Mouse (Mus musculus): Measurements from ENCODE around the gene Dll4. TPM values are rescaled to one million over a fixed set of nuclear protein-coding genes. Genes with fewer than 3 reads are reported as not detected.

Gene Dll4
- total RNA-seq, 4 experiments from 2014 or later = 12.1 to 18.7 (median 18.6) TPM

DNA sequence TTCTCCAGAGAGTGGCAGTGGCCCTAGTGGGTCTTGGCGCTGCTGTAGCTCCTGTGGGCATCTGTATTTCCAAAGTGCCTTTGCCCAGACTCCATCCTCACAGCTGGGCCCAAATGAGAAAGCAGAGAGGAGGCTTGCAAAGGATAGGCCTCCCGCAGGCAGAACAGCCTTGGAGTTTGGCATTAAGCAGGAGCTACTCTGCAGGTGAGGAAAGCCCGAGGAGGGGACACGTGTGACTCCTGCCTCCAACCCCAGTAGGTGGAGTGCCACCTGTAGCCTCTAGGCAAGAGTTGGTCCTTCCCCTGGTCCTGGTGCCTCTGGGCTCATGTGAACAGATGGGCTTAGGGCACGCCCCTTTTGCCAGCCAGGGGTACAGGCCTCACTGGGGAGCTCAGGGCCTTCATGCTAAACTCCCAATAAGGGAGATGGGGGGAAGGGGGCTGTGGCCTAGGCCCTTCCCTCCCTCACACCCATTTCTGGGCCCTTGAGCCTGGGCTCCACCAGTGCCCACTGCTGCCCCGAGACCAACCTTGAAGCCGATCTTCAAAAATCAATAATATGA is 9.5 kb downstream of the Dll4 start:
- no peak for DNase-seq (ENCODE audit: low spot score)

GRCm38 (mm10) chr2:119335535-119335934 is 10.0 kb downstream of the Dll4 start:
- DNase-seq (ENCODE audit: low spot score) = no peak

GRCm38 (mm10) chr2:119336002-119336401 is 10.4 kb downstream of the Dll4 start:
- no peak for DNase-seq (ENCODE audit: low spot score)

- DNase-seq (ENCODE audit: low spot score) = peak; percentile 64
These were observed 10.9 kb downstream of the Dll4 start for GRCm38 (mm10) chr2:119336470-119336869.

DNA sequence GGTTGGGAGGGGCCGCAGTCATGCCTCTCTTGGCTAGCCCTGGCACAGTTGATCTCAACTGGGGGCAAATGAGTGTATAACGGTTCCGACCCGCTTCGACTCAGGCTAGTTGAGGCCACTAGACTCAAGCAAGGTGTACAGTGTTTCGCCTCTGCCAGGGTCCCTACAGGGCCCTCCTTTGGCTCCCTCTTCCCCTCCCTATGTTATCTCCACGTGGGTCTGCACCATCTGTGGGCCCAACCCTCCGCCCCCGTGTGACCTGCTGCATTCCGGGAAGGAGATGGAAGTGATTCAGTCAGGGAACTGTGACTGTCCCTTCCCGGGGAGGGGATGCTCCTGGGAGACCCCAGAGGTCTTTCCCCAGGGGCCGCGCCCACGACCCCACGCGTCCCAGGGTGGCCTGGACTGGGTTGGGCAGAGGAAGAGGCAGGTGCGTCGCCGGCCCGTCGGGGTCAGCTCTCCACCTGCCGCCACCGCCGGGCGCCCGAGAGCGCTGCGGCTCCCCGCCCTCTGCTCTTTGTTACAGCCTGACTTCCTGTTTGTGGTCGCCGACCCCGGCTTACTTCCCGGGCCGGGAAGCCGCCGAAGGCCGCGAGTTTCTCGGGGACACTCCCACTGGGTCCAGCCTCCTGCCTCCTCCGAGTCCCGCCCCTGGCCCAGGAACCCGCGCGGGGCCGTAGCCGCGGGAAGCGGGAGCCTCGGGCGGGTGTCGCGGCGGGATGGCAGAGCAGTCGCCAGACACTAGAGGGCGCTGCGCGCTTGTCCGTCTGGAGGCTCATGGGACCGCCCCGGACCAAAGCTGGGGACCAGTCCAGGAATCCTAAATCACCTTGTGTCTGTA is 12.1 kb downstream of the Dll4 start:
- peak; percentile 94 for DNase-seq (ENCODE audit: low spot score)

- DNase-seq (ENCODE audit: low spot score) = no peak
These were observed 19.1 kb downstream of the Dll4 start for GRCm38 (mm10) chr2:119344537-119345138.

DNA sequence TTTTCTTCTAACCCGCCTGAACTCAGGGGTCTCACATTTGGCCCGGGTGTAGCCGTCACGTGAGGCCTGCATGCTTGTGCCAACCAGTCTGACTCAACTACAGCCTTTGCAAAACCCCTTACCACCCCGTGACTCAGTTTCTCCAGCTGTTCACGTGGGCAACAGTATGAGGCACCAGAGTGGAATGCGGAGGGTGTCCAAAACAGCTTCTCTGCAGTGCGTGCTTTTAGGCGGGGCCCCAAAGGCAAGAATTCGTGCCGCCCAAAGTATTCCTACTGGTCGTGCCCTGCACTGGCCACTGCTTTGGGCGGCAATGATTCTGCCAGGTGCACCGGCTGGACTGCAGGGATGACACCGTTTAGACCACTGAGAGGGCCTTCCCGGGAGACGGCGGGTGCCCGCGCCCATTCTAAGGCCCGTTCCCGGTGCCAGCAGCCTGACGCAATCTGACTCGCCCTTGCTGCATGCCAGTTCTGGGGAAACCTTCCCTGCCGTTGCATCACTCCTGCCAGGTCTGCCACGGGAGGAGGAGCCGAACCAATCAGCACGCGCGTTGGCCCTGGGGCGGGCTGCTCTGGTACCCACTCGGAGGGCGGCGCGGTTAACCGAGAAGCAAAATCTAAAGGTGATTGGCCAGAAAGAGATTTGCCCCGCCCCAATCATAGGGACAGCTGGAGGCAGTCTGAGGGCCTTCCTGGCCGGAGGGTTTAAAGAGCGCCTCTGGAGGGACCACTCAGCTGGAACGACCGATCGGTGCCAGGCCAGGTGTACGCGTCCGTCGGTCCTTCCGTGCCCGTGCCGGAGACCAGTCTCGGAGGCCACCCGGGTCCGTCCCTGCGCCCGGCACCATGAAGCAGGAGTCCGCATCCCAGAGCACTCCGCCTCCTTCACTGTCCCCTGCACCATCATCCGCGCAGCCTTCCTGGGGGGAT is 25.2 kb downstream of the Dll4 start, which contains the start of gene Chac1:
Gene Chac1, plus strand, starts transcription at position 675 of the 932 bp plus-strand sequence.
- peak; percentile 74 for DNase-seq (ENCODE audit: low spot score)

GRCm38 (mm10) chr2:119353707-119354106 is 28.1 kb downstream of the Dll4 start:
- no peak for DNase-seq (ENCODE audit: low spot score)

DNA sequence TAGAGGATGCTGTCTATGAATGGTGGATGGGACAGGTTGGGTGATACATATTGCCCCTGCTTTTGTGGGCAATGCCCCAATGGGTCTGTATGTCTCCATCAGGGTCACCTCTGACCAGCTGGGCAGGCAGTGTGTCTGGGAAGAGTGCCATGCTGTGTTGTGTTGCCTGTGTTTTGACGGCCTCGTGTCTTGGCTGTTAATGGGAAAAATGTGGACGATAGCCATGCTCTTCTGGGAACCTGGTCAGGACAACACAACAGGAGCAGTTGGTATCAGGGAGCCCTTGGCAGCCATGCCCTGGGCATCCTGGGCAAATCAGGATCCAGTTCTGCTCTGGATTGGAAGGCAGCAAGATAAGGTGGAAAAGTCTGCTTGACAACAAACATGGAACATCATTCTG is 29.5 kb downstream of the Dll4 start:
- DNase-seq (ENCODE audit: low spot score) = peak; percentile 77

DNA sequence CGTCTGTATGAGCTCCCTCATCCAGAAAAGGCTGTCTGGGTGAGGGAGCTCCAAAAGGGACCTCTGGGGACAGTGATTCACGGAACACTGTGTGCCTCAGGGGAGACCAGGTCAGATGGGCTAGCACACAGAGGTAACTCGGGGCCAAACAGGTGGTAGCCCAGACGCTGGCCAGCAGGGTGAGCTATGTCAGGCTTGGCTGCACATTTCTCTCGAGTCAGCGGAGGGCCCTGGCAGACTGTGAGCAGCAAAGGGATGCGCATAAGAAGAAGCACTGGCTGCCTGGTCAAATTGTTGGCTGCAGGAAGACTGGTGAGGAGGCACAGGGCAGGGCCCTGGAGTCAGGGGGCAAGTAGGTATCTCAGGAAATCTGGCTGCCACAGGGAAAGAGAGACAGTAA is 30.1 kb downstream of the Dll4 start:
- DNase-seq (ENCODE audit: low spot score) = peak; percentile 64

DNA sequence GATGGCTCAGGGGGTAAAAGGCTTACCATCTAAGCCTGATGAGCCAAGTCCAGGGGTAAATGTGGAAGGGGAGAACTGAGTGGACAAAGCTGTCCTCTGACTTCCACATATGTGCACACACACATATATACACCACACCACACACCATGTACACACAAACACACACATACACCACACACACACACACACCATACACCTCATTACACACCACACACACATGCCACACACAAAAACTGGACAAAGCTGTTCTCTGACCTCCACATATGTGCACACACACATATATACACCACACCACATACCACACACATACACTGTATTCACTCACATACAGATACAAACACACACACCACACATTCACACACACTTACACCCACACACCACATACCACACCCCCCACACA is 30.7 kb downstream of the Dll4 start:
- no peak for DNase-seq (ENCODE audit: low spot score)

DNA sequence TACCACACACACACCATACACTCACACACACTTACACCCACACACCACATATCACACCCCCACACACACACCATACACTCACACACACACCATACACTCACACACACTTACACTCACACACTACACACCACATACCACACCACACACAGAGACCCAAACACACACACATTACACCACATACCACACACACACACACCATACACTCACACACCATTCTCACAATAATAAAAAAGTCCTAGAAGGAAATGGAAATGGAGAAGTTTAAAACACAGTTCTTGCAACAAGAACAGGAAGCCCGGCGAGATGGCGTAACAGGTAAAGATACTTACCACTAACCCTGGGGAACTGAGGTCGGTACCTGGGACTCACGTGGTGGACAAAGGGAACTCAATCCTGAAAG is 31.2 kb downstream of the Dll4 start:
- DNase-seq (ENCODE audit: low spot score) = no peak

DNA sequence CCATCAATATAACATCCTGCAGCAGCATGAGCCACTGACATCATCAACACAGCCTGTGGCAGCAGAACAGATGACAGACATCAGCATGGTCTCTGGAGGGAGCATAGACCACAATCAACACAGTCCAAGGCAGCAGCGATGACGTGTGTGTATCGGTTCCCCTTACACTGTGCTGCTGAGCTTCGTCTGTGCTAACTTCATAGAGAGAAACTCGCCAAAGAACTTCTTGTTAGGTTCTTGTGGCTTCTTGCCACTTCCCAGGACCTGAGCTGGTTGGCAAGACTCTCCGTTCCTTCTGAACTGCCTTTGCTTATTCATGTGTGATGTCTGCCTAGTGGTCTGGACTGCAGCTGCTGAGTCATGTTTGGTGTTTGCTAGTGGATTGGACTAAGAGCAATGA is 32.7 kb downstream of the Dll4 start:
- no peak for DNase-seq (ENCODE audit: low spot score)

- DNase-seq (ENCODE audit: low spot score) = no peak
These were observed 34.2 kb downstream of the Dll4 start for GRCm38 (mm10) chr2:119359721-119360291.

- DNase-seq (ENCODE audit: low spot score) = peak; percentile 6
These were observed 39.4 kb downstream of the Dll4 start for GRCm38 (mm10) chr2:119364969-119365368.

- no peak for DNase-seq (ENCODE audit: low spot score)
These were observed 41.8 kb downstream of the Dll4 start for GRCm38 (mm10) chr2:119367346-119367745.

- DNase-seq (ENCODE audit: low spot score) = no peak
These were observed 44.5 kb downstream of the Dll4 start for GRCm38 (mm10) chr2:119370116-119370515.

- no peak for DNase-seq (ENCODE audit: low spot score)
These were observed 51.7 kb downstream of the Dll4 start for GRCm38 (mm10) chr2:119377286-119377685.

DNA sequence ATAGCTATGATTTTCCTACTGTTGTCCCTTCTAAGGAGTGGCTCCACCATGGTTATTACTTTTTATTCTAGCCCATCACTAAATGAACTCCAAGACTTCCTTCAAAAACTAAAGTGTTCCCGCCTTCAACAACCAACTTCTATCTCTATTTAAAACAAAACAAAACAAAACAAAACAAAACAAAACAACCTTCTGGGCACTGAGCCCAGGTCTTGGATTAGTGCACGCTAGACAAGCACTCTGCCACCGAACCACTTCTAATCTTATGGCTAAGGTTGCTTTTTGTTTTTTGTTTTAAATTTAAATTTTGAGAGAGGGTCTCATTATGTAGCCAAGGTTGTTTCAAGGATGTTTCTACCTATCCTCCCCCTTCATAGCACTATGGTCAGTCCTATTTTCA is 52.2 kb downstream of the Dll4 start:
- DNase-seq (ENCODE audit: low spot score) = no peak

DNA sequence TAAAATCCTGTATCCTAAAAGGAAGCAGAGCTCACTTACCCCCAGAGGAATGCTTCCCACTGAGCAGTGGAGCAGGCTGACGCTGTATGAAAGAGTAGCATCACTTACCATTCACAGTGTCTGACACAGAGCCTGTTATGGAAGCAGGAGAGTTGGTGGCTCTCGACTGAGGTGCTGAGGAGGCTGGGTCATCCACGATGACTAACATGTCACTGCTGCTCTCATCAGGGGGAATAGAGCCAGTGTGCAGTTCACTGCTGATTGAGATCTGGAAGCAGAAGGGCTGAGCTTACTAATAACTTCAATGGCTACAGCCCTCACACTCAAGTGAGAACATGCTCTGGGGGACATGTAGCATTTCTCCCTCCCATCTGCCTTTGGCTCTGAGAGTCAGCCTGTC is 53.9 kb downstream of the Dll4 start:
- no peak for DNase-seq (ENCODE audit: low spot score)
